Mouse (Mus musculus) hindbrain, embryonic 12.5 days (tissue): ENCODE data around the gene Golim4. TPM values are rescaled to one million over a fixed set of nuclear protein-coding genes. Genes with fewer than 3 reads are reported as not detected.

Source experiments
- ATAC-seq: fragments of 200-750 bp; cut with Nextera tagmentation; 2 replicates; pipeline ENCODE4 v1.8.0; 2017; ENCODE audit warnings: moderate TSS enrichment; ENCODE audit not compliant: low FRiP score
- H3K27ac ChIP-seq: fragments of 300-500 bp; sonication (generic); 2 replicates; pipeline ENCODE4 v1.5.1; 2016; ENCODE audit warnings: mild to moderate bottlenecking
- H3K27me3 ChIP-seq: fragments of 300-500 bp; sonication (generic); 2 replicates; pipeline ENCODE4 v1.6.1; 2016; ENCODE audit warnings: mild to moderate bottlenecking
- H3K36me3 ChIP-seq: fragments of 300-500 bp; sonication (generic); 2 replicates; pipeline ENCODE4 v1.6.1; 2016; ENCODE audit warnings: mild to moderate bottlenecking
- H3K4me1 ChIP-seq: fragments of 300-500 bp; sonication (generic); 2 replicates; pipeline ENCODE4 v1.6.1; 2016
- H3K4me2 ChIP-seq: fragments of 300-500 bp; sonication (generic); replicated peaks from 2 replicates; pipeline ENCODE4 v1.6.1; 2016; ENCODE audit warnings: mild to moderate bottlenecking
- H3K4me3 ChIP-seq: fragments of 300-500 bp; sonication (generic); 2 replicates; pipeline ENCODE4 v1.5.1; 2016; ENCODE audit warnings: mild to moderate bottlenecking
- H3K9ac ChIP-seq: fragments of 300-500 bp; sonication (generic); 2 replicates; pipeline ENCODE4 v1.6.1; 2016; ENCODE audit warnings: mild to moderate bottlenecking, moderate library complexity
- H3K9me3 ChIP-seq: fragments of 300-500 bp; sonication (generic); replicated peaks from 2 replicates; pipeline ENCODE4 v1.6.1; 2016; ENCODE audit warnings: mild to moderate bottlenecking
- WGBS: fragments of 180-500 bp; shearing (Covaris S2); methylation state at CpG from one replicate; pipeline ENCODE4 v1.1.7; 2016; 5-methylcytosine and 5-hydroxymethylcytosine counted together
- polyA plus RNA-seq: library from polyadenylated mRNA; unstranded; fragments of >200 nt; fragmentation: Nextera tagmentation; extraction: Ambion mirVana; gene quantifications from 2 replicates; pipeline ENCODE4 v1.2.1, GENCODE M21; 2016

Gene Golim4
- polyA plus RNA-seq, 1 experiment from 2014 or later: 60.2 TPM

GRCm38 (mm10) chr3:75948541-75949095, 8.1 kb downstream of the Golim4 start:
- Histone ChIP-seq H3K4me1 (peaks cover 10% of the 10 kb centered on the region), H3K9me3 (no peaks in the 10 kb centered on the region), H3K9ac (no peak overlapping the region), H3K36me3 (0 out of 2 replicates have a peak, but pooled peaks cover 3% of the 10 kb centered on the region), H3K4me3 (no peak overlapping the region), H3K27ac (no peak overlapping the region), H3K27me3 (no peaks in the 10 kb centered on the region), H3K4me2 (no peak overlapping the region)
- ATAC-seq: 0 out of 2 replicates have a peak, but pooled peaks have one; percentile 29
- WGBS: 81% methylated on average over 2 of the region's 2 CpGs

- ATAC-seq: no peak
- Histone ChIP-seq H3K9ac (no peak overlapping the region), H3K4me3 (no peak overlapping the region), H3K36me3 (0 out of 2 replicates have a peak, but pooled peaks cover 3% of the 10 kb centered on the region), H3K4me2 (no peak overlapping the region), H3K27ac (no peak overlapping the region), H3K27me3 (no peaks in the 10 kb centered on the region), H3K4me1 (peaks cover 7% of the 10 kb centered on the region; the same call in 1 of the 2 replicates), H3K9me3 (no peaks in the 10 kb centered on the region)
- 98% methylated on average over 1 of the region's 1 CpGs for WGBS
These were observed 8.7 kb downstream of the Golim4 start for GRCm38 (mm10) chr3:75948003-75948402.

GRCm38 (mm10) chr3:75942303-75943060, 14.3 kb downstream of the Golim4 start:
- Histone ChIP-seq H3K4me2 (no peak overlapping the region), H3K36me3 (0 out of 2 replicates have a peak, but pooled peaks cover 3% of the 10 kb centered on the region), H3K9me3 (no peaks in the 10 kb centered on the region), H3K27ac (no peak overlapping the region), H3K4me3 (no peak overlapping the region), H3K27me3 (no peaks in the 10 kb centered on the region), H3K4me1 (peaks cover 3% of the 10 kb centered on the region; the same call in 1 of the 2 replicates), H3K9ac (no peak overlapping the region)
- no peak for ATAC-seq
- WGBS: 75% methylated on average over 12 of the region's 12 CpGs

GRCm38 (mm10) chr3:75941864-75942263, 14.9 kb downstream of the Golim4 start:
- Histone ChIP-seq H3K4me3 (no peak overlapping the region), H3K4me1 (peaks cover 3% of the 10 kb centered on the region; the same call in 1 of the 2 replicates), H3K9ac (no peak overlapping the region), H3K9me3 (no peaks in the 10 kb centered on the region), H3K4me2 (no peak overlapping the region), H3K27ac (no peak overlapping the region), H3K36me3 (no peaks in the 10 kb centered on the region), H3K27me3 (no peaks in the 10 kb centered on the region)
- 55% methylated on average over 1 of the region's 1 CpGs for WGBS
- ATAC-seq: no peak

- WGBS: 91% methylated on average over 2 of the region's 2 CpGs
- Histone ChIP-seq H3K4me2 (no peak overlapping the region), H3K27me3 (no peaks in the 10 kb centered on the region), H3K4me1 (no peaks in the 10 kb centered on the region), H3K9ac (no peak overlapping the region), H3K9me3 (peaks cover 3% of the 10 kb centered on the region; the same call in 1 of the 2 replicates), H3K4me3 (no peak overlapping the region), H3K36me3 (no peaks in the 10 kb centered on the region; the same call in 1 of the 2 replicates), H3K27ac (no peak overlapping the region)
- no peak for ATAC-seq
These were observed 20.6 kb downstream of the Golim4 start for GRCm38 (mm10) chr3:75936152-75936551.

GRCm38 (mm10) chr3:75930659-75931225, 26.0 kb downstream of the Golim4 start:
- no peak overlapping the region for H3K4me3 ChIP-seq
- H3K4me2 ChIP-seq: no peak overlapping the region
- H3K9me3 ChIP-seq: peaks cover 3% of the 10 kb centered on the region; the same call in 1 of the 2 replicates
- H3K9ac ChIP-seq: no peak overlapping the region
- H3K27ac ChIP-seq: no peak overlapping the region
- no peaks in the 10 kb centered on the region for H3K4me1 ChIP-seq
- WGBS: 84% methylated on average over 2 of the region's 2 CpGs
- no peaks in the 10 kb centered on the region for H3K27me3 ChIP-seq
- no peak for ATAC-seq
- H3K36me3 ChIP-seq: no peaks in the 10 kb centered on the region; the same call in 1 of the 2 replicates

GRCm38 (mm10) chr3:75929926-75930548, 26.7 kb downstream of the Golim4 start:
- no peaks in the 10 kb centered on the region for H3K27me3 ChIP-seq
- H3K9ac ChIP-seq: no peak overlapping the region
- H3K4me3 ChIP-seq: no peak overlapping the region
- no peak for ATAC-seq
- 95% methylated on average over 7 of the region's 7 CpGs for WGBS
- no peaks in the 10 kb centered on the region; the same call in 1 of the 2 replicates for H3K36me3 ChIP-seq
- H3K4me2 ChIP-seq: no peak overlapping the region
- H3K27ac ChIP-seq: no peak overlapping the region
- H3K4me1 ChIP-seq: no peaks in the 10 kb centered on the region
- peaks cover 3% of the 10 kb centered on the region; the same call in 1 of the 2 replicates for H3K9me3 ChIP-seq

- Histone ChIP-seq H3K4me2 (no peak overlapping the region), H3K27ac (no peak overlapping the region), H3K27me3 (no peaks in the 10 kb centered on the region), H3K4me1 (no peaks in the 10 kb centered on the region; the same call in 1 of the 2 replicates), H3K36me3 (no peaks in the 10 kb centered on the region), H3K9me3 (no peaks in the 10 kb centered on the region), H3K4me3 (no peak overlapping the region), H3K9ac (no peak overlapping the region)
- no peak for ATAC-seq
- WGBS: 80% methylated on average over 3 of the region's 3 CpGs
These were observed 30.4 kb downstream of the Golim4 start for GRCm38 (mm10) chr3:75926327-75926726.

- Histone ChIP-seq H3K4me2 (no peak overlapping the region), H3K36me3 (no peaks in the 10 kb centered on the region), H3K27me3 (no peaks in the 10 kb centered on the region), H3K4me1 (no peaks in the 10 kb centered on the region; the same call in 1 of the 2 replicates), H3K4me3 (no peak overlapping the region), H3K27ac (no peak overlapping the region), H3K9ac (no peak overlapping the region), H3K9me3 (no peaks in the 10 kb centered on the region)
- ATAC-seq: no peak
- WGBS: 78% methylated on average over 2 of the region's 2 CpGs
These were observed 31.6 kb downstream of the Golim4 start for GRCm38 (mm10) chr3:75925123-75925522.

- H3K9me3 ChIP-seq: no peaks in the 10 kb centered on the region
- H3K4me2 ChIP-seq: no peak overlapping the region
- no peaks in the 10 kb centered on the region for H3K36me3 ChIP-seq
- ATAC-seq: no peak
- H3K27ac ChIP-seq: no peak overlapping the region
- no peak overlapping the region for H3K9ac ChIP-seq
- H3K4me3 ChIP-seq: no peak overlapping the region
- no peaks in the 10 kb centered on the region; the same call in 1 of the 2 replicates for H3K4me1 ChIP-seq
- no peaks in the 10 kb centered on the region for H3K27me3 ChIP-seq
- 85% methylated on average over 17 of the region's 17 CpGs for WGBS
These were observed 38.8 kb downstream of the Golim4 start for GRCm38 (mm10) chr3:75917770-75918503.

- WGBS: 77% methylated on average over 4 of the region's 4 CpGs
- Histone ChIP-seq H3K36me3 (no peaks in the 10 kb centered on the region), H3K9ac (no peak overlapping the region), H3K4me3 (no peak overlapping the region), H3K9me3 (no peaks in the 10 kb centered on the region), H3K27ac (no peak overlapping the region), H3K4me2 (no peak overlapping the region), H3K27me3 (no peaks in the 10 kb centered on the region), H3K4me1 (peaks cover 7% of the 10 kb centered on the region; the same call in 1 of the 2 replicates)
- ATAC-seq: no peak
These were observed 44.0 kb downstream of the Golim4 start for GRCm38 (mm10) chr3:75912786-75913185.
